Mouse (Mus musculus): ENCODE data around the gene Fgf10.

DNA sequence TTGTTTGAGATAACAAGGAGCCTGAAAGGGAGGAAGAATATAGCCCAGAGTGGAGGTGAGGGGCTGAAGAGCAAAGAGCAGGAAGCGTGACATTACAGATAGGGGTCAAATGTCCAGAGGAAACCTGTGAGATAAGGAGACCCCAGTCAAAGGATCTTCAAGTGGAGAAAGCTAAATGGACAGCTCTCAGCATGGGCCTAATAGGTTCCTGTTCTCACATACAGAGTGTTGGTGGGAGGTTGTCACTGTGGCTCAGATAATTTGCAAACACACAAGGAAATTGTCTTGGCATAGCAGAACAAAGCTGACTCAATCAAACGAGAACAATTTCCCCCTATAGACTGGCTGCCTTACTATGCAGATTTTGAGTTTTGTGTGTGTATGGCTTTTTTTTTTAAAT is 89.4 kb downstream of the Fgf10 start:
- no peak for TF ChIP-seq POLR2A (IDR thresholded peaks at IDR 0.05; ENCODE audit: insufficient read length, low read depth)
- no peak for TF ChIP-seq E2F4 (IDR thresholded peaks at IDR 0.05; ENCODE audit: insufficient read depth)
- no peak for TF ChIP-seq SRF (IDR thresholded peaks at IDR 0.05; ENCODE audit: control insufficient read depth, insufficient read length, low read depth)
- TF ChIP-seq MAX (IDR thresholded peaks at IDR 0.05; ENCODE audit: low read depth) = no peak
- no peak for TF ChIP-seq USF1 (IDR thresholded peaks at IDR 0.05; ENCODE audit: low read depth)
- no peak for TF ChIP-seq CEBPB (IDR thresholded peaks at IDR 0.05; ENCODE audit: insufficient read depth, poor library complexity, severe bottlenecking)
- TF ChIP-seq POLR2AphosphoS2 (IDR thresholded peaks at IDR 0.05; ENCODE audit: insufficient read length, low read depth) = no peak
- no peak for TF ChIP-seq MYOG (IDR thresholded peaks at IDR 0.05; ENCODE audit: control insufficient read depth in 1 of 3, insufficient read depth in 1 of 3, insufficient read length in 2 of 3, low read depth in 2 of 3)
